8 mouse cellular contexts compared by ENCODE assay signal in the genomic region with DNA sequence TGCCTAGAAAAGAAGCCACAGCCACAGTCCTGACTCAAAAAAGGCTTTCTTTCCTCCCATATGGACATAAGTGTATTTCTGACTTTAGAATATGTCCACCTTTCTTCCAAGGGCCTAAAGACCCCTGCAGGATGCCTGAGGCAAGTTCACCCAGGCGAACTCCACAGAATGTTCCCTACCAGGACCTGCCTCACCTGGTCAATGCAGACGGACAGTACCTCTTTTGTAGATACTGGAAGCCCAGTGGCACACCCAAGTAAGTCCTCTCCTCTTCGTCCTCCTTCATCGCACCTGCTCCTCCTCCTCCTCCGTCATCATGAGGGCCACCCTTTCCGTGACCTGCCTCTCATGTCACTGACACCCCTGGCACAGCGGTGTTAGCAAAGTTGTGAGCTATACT. TPM values are rescaled to one million over a fixed set of nuclear protein-coding genes. Genes with fewer than 3 reads are reported as not detected.
A peak's percentile ranks its signal among the peaks of the same experiment; 100 is the strongest.
DNase-seq lines count a peak whose midpoint lies in the region; ATAC-seq and TF ChIP-seq lines count a peak whose summit lies in the region.

No protein-coding gene starts in this region.

- H3K27ac ChIP-seq in heart, postnatal 0 days (ENCODE audit: low read depth): no peak overlapping the region
- peak overlapping the region; percentile 85; the same call in 1 of the 2 replicates for H3K27ac ChIP-seq in liver, postnatal 0 days (ENCODE audit: low read depth)

- intact Hi-C loops in heart, postnatal 10 days (cut with DNase I): loop anchor here (10.0 kb wide), 1 partner anchor 131 kb away; no protein-coding TSS in a partner anchor

- no peaks in the 10 kb centered on the region for H3K4me1 ChIP-seq in heart, postnatal 0 days (ENCODE audit: control insufficient read depth, insufficient read depth)
- peaks cover 76% of the 10 kb centered on the region for H3K4me1 ChIP-seq in erythroblast, embryonic 14.5 days (ENCODE audit: control insufficient read depth)
- peaks cover 46% of the 10 kb centered on the region for H3K4me1 ChIP-seq in liver, postnatal 0 days (ENCODE audit: insufficient read depth)

- H3K36me3 ChIP-seq in heart, postnatal 0 days (replicated peaks; ENCODE audit: control insufficient read depth, insufficient read depth, low read length): 0 out of 2 replicates have a peak, but pooled peaks cover 3% of the 10 kb centered on the region
- peaks cover 52% of the 10 kb centered on the region for H3K36me3 ChIP-seq in erythroblast, embryonic 14.5 days (ENCODE audit: control insufficient read depth)
- peaks cover 23% of the 10 kb centered on the region for H3K36me3 ChIP-seq in liver, postnatal 0 days (replicated peaks; ENCODE audit: insufficient read depth, low read length)

- H3K4me3 ChIP-seq in heart, postnatal 0 days (ENCODE audit: low read depth, low read length): peak overlapping the region; percentile 79
- peak overlapping the region; percentile 79 for H3K4me3 ChIP-seq in erythroblast, embryonic 14.5 days (replicated peaks)
- H3K4me3 ChIP-seq in liver, postnatal 0 days (ENCODE audit: low read depth, low read length): peak overlapping the region; percentile 81

- DNase-seq in heart, postnatal 0 days (ENCODE audit: low spot score): no peak
- DNase-seq in heart, postnatal 10 days: no peak
- peak; percentile 55 for DNase-seq in brain, adult 2 months (ENCODE audit: low read depth, low spot score)
- peak; percentile 39 for DNase-seq in liver, postnatal 0 days
- no peak for DNase-seq in T-cell, adult 2 months (ENCODE audit: low spot score)
- DNase-seq in layer of hippocampus, postnatal 14 days (ENCODE audit: low spot score in 2 of 2): no peak

- no peaks in the 10 kb centered on the region for H3K9me3 ChIP-seq in heart, postnatal 0 days (replicated peaks; ENCODE audit: control insufficient read depth, low read length)
- no peaks in the 10 kb centered on the region for H3K9me3 ChIP-seq in erythroblast, embryonic 14.5 days (ENCODE audit: control insufficient read depth, low read length)
- H3K9me3 ChIP-seq in liver, postnatal 0 days (ENCODE audit: low read length): no peaks in the 10 kb centered on the region

- no peaks in the 10 kb centered on the region for H3K27me3 ChIP-seq in heart, postnatal 0 days (ENCODE audit: control insufficient read depth, insufficient read depth, low read length)
- H3K27me3 ChIP-seq in erythroblast, embryonic 14.5 days (ENCODE audit: control insufficient read depth): peaks cover 13% of the 10 kb centered on the region
- no peaks in the 10 kb centered on the region for H3K27me3 ChIP-seq in liver, postnatal 0 days (ENCODE audit: insufficient read depth, low read length)

- H3K9ac ChIP-seq in heart, postnatal 0 days (replicated peaks; ENCODE audit: low read depth, low read length): no peak overlapping the region
- peak overlapping the region; percentile 91 for H3K9ac ChIP-seq in liver, postnatal 0 days (replicated peaks)

- no peak for TF ChIP-seq EP300 in heart, postnatal 0 days (IDR thresholded peaks at IDR 0.05; ENCODE audit: low read depth)
- TF ChIP-seq EP300 in liver, postnatal 0 days (IDR thresholded peaks at IDR 0.05; ENCODE audit: low read depth): no peak

- peak; percentile 47 for TF ChIP-seq CTCF in heart, postnatal 0 days (IDR thresholded peaks at IDR 0.05; ENCODE audit: low read depth)
- peak; percentile 55 for TF ChIP-seq CTCF in liver, postnatal 0 days (IDR thresholded peaks at IDR 0.05; ENCODE audit: low read depth)

- H3K4me2 ChIP-seq in heart, postnatal 0 days (ENCODE audit: low read depth, low read length): peak overlapping the region; percentile 96
- peak overlapping the region; percentile 96 for H3K4me2 ChIP-seq in liver, postnatal 0 days (ENCODE audit: low read depth, low read length)

- ATAC-seq in heart, postnatal 0 days (ENCODE audit: insufficient read depth, low read depth): no peak
- ATAC-seq in liver, postnatal 0 days: no peak
- no peak for ATAC-seq in megakaryocyte-erythroid progenitor cell, adult 5-6 weeks (replicated peaks; ENCODE audit: low FRiP score, low TSS enrichment, poor library complexity, severe bottlenecking)

- 68% methylated on average over 7 of the region's 7 CpGs for WGBS in heart, postnatal 0 days
- 64% methylated on average over 7 of the region's 7 CpGs for WGBS in liver, postnatal 0 days (ENCODE audit: insufficient replicate concordance)

RNA-seq across cellular contexts. Expression of a gene that starts 1.4 kb away (rescaled TPM):
- 147 and 162 TPM in 2 replicates for total RNA-seq in heart, postnatal 0 days (2014; rRNA removed; ENCODE audit: low replicate concordance)
- 122 and 134 TPM in 2 replicates for polyA plus RNA-seq in heart, postnatal 0 days (2015; fragmentation: Nextera tagmentation; extraction: Ambion mirVana)
- 100 to 1,000 TPM; 187 to 225 TPM for total RNA-seq in heart, postnatal 10 days (2021)
- polyA plus RNA-seq in erythroblast, embryonic 14.5 days (2012): 28.7 and 42.4 TPM in 2 replicates
- 106 and 121 TPM in 2 replicates for polyA plus RNA-seq in liver, postnatal 0 days (2015; fragmentation: Nextera tagmentation; extraction: Ambion mirVana)
- 100 to 1,000 TPM; 174 to 186 TPM for total RNA-seq in layer of hippocampus, postnatal 14 days (2021)
- 17.9 and 19.1 TPM in 2 replicates for total RNA-seq in megakaryocyte-erythroid progenitor cell, adult 5-6 weeks (2014; fragmentation: Nextera tagmentation)
- total RNA-seq in megakaryocyte-erythroid progenitor cell, adult 5-6 weeks (2017): 8.9 and 9.3 TPM in 2 replicates

Comparison
In these comparisons a context has a peak if more than half of its experiments do, and no peak if none do; other contexts are left out.
1. DNase-seq: peak in brain, adult 2 months (single experiment) and liver, postnatal 0 days (single experiment); none in heart, postnatal 0 days (single experiment), heart, postnatal 10 days (0 of 2), T-cell, adult 2 months (single experiment) and layer of hippocampus, postnatal 14 days (0 of 2).
2. Peak in every context shown above with its lines, with median percentiles within 50 percentile points of each other: H3K4me3 ChIP-seq.